Mouse (Mus musculus) heart, postnatal 0 days (tissue): ENCODE results near the gene Gfral. TPM values are rescaled to one million over a fixed set of nuclear protein-coding genes. Genes with fewer than 3 reads are reported as not detected.
A peak's percentile ranks its signal among the peaks of the same experiment; 100 is the strongest.

Source experiments
- ATAC-seq: fragments of 200-750 bp; cut with Nextera tagmentation; 2 replicates; pipeline ENCODE4 v1.8.0; 2017; ENCODE audit warnings: low read depth, moderate number of reproducible peaks, moderate library complexity; ENCODE audit not compliant: insufficient read depth
- DNase-seq: peaks from one replicate; pipeline ENCODE4 v3.0.0-alpha.2; 2016; ENCODE audit warnings: low spot score
- H3K27ac ChIP-seq: fragments of 300-500 bp; sonication (generic); 2 replicates; pipeline ENCODE4 v1.5.1; 2014; ENCODE audit warnings: low read depth, mild to moderate bottlenecking
- H3K27me3 ChIP-seq: fragments of 300-500 bp; sonication (generic); 2 replicates; pipeline ENCODE4 v1.6.1; 2014; ENCODE audit warnings: low read length, mixed read lengths; ENCODE audit not compliant: control insufficient read depth, insufficient read depth
- H3K36me3 ChIP-seq: fragments of 300-500 bp; sonication (generic); replicated peaks from 2 replicates; pipeline ENCODE4 v1.6.1; 2014; ENCODE audit warnings: low read length, mixed read lengths; ENCODE audit not compliant: control insufficient read depth, insufficient read depth
- H3K4me1 ChIP-seq: fragments of 300-500 bp; sonication (generic); 2 replicates; pipeline ENCODE4 v1.6.1; 2014; ENCODE audit warnings: antibody characterized with exemption; ENCODE audit not compliant: control insufficient read depth, insufficient read depth
- H3K4me2 ChIP-seq: fragments of 300-500 bp; sonication (generic); 2 replicates; pipeline ENCODE4 v1.6.1; 2014; ENCODE audit warnings: low read depth, mild to moderate bottlenecking, low read length, moderate library complexity
- H3K4me3 ChIP-seq: fragments of 300-500 bp; sonication (generic); 2 replicates; pipeline ENCODE4 v1.5.1; 2014; ENCODE audit warnings: low read depth, low read length
- H3K9ac ChIP-seq: fragments of 300-500 bp; sonication (generic); replicated peaks from 2 replicates; pipeline ENCODE4 v1.6.1; 2014; ENCODE audit warnings: low read depth, low read length, mixed read lengths
- H3K9me3 ChIP-seq: fragments of 300-500 bp; sonication (generic); replicated peaks from 2 replicates; pipeline ENCODE4 v1.6.1; 2016; ENCODE audit warnings: low read length; ENCODE audit not compliant: control insufficient read depth
- CTCF ChIP-seq: IDR thresholded peaks from 2 replicates; pipeline ENCODE4 v1.5.1; 2016; ENCODE audit warnings: antibody characterized with exemption, control low read depth, low read depth
- EP300 ChIP-seq: IDR thresholded peaks from 2 replicates; pipeline ENCODE4 v1.6.1; 2016; ENCODE audit warnings: antibody characterized with exemption, low read depth
- WGBS: fragments of 180-500 bp; shearing (Covaris S2); extraction: QIAGEN DNeasy Blood & Tissue Kit; methylation state at CpG from one replicate; pipeline ENCODE4 v1.1.7; 2014; 5-methylcytosine and 5-hydroxymethylcytosine counted together
- polyA plus RNA-seq: library from polyadenylated mRNA; unstranded; fragments of >200 nt; fragmentation: Nextera tagmentation; extraction: Ambion mirVana; gene quantifications from 2 replicates; pipeline ENCODE4 v1.2.1, GENCODE M21; 2015
- total RNA-seq: library from RNA; depleted of rRNA; stranded (reverse); fragments of >200 nt; gene quantifications from 2 replicates; pipeline ENCODE4 v1.2.3, GENCODE M21; 2014; ENCODE audit warnings: low replicate concordance

The Gfral gene
- total and polyA plus RNA-seq, 2 experiments from 2014 or later = not detected

DNA sequence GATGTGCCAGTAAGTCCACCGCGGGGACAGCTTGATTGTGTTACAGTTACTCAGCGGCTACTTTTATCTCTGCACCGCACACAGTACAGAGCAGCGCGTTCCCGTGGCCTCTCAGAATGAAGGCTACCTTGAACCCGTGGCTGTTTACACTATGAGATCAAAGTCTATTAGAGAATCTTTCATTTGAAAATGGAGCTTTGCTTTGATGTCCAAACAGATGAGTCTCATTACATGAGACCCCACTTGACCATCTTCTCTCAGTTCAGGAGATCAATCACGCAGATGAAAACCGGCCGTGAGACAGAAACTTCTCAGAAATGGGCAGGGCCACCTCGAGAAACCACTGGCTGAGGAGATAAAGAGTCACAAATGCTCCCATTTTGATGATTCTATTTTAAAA lies 23.8 kb upstream of the Gfral start:
- Histone ChIP-seq H3K4me2 (peak overlapping the region; percentile 85), H3K36me3 (no peaks in the 10 kb centered on the region), H3K27me3 (no peaks in the 10 kb centered on the region), H3K9me3 (no peaks in the 10 kb centered on the region), H3K4me1 (no peaks in the 10 kb centered on the region), H3K9ac (no peak overlapping the region), H3K4me3 (peak overlapping the region; percentile 49), H3K27ac (no peak overlapping the region)
- 25% methylated on average over 12 of the region's 12 CpGs for WGBS
- TF ChIP-seq EP300 = no peak
- TF ChIP-seq CTCF = no peak
- ATAC-seq (no peak), DNase-seq (no peak)

DNA sequence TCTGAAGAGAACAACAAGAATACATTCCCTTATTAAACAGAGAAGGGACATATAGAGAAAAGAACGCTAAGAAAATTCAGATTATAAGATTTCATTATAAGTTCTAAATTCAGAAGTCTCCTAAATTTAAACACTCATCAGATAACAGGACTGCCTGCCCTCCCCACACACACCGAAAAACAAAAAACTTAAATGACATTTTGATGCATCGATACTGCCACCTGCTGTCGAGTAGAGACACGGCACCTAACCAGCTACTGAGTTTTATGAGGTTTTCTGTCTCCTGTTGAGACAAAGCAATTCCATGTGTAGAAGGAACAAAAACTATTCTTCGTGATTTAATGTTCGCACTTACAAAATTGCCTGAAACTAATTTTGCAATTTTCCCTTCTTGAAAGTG lies 23.2 kb upstream of the Gfral start:
- H3K4me1 ChIP-seq = no peaks in the 10 kb centered on the region
- TF ChIP-seq EP300 (no peak), CTCF (peak; percentile 77)
- no peaks in the 10 kb centered on the region for H3K27me3 ChIP-seq
- no peak overlapping the region for H3K27ac ChIP-seq
- H3K4me3 ChIP-seq = peak overlapping the region; percentile 49
- 1% methylated on average over 7 of the region's 7 CpGs for WGBS
- peak overlapping the region; percentile 85 for H3K4me2 ChIP-seq
- DNase-seq = peak; percentile 52
- ATAC-seq = 0 out of 2 replicates have a peak, but pooled peaks have one; percentile 36
- H3K36me3 ChIP-seq = no peaks in the 10 kb centered on the region
- H3K9ac ChIP-seq = peak overlapping the region; percentile 41; the same call in 1 of the 2 replicates
- H3K9me3 ChIP-seq = no peaks in the 10 kb centered on the region

DNA sequence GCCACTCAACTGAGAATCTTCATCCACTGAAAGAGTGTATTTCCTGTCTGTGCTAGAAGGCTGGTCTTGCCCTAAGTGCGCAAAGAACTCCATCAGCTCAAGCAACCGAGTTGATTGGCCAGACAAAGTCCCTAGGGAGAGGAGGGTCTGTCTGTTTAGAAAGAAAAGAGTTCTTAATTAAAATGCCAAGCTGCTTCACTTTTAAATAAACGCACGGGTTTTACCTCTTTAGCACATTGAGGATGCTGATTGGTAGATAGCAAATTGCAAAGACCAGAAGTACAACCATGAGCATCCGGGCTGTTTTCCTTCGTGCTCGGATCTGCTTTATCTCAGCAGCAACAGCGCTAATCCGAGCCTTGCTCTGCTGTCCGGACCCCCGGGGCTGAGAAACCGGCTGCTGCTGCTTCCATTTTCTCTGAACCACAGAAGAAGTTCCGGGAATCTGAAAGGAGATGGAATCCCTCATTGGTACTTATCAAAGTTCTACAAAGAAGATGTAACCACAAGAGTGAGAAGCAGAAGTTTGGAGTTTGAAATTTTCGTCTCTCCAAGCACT lies 22.6 kb upstream of the Gfral start:
- peak; percentile 8 for DNase-seq
- H3K27me3 ChIP-seq = no peaks in the 10 kb centered on the region
- peak overlapping the region; percentile 49 for H3K4me3 ChIP-seq
- no peaks in the 10 kb centered on the region for H3K4me1 ChIP-seq
- H3K36me3 ChIP-seq = no peaks in the 10 kb centered on the region
- ATAC-seq = no peak
- no peak for TF ChIP-seq EP300
- no peak for TF ChIP-seq CTCF
- peak overlapping the region; percentile 85 for H3K4me2 ChIP-seq
- H3K9me3 ChIP-seq = no peaks in the 10 kb centered on the region
- H3K9ac ChIP-seq = peak overlapping the region; percentile 41
- 3% methylated on average over 14 of the region's 14 CpGs for WGBS
- H3K27ac ChIP-seq = peak overlapping the region; percentile 3; the same call in 1 of the 2 replicates

- Histone ChIP-seq H3K9me3 (no peaks in the 10 kb centered on the region), H3K4me3 (no peak overlapping the region), H3K27me3 (no peaks in the 10 kb centered on the region), H3K4me1 (no peaks in the 10 kb centered on the region), H3K4me2 (no peak overlapping the region), H3K9ac (no peak overlapping the region), H3K36me3 (no peaks in the 10 kb centered on the region), H3K27ac (no peak overlapping the region)
- ATAC-seq = no peak
- 73% methylated on average over 7 of the region's 7 CpGs for WGBS
- TF ChIP-seq EP300 = no peak
- TF ChIP-seq CTCF = no peak
- DNase-seq = no peak
Measured at GRCm38 (mm10) chr9:76234899-76235298, 21.4 kb upstream of the Gfral start.

GRCm38 (mm10) chr9:76230400-76230799 lies 16.9 kb upstream of the Gfral start:
- no peak overlapping the region for H3K4me2 ChIP-seq
- H3K27ac ChIP-seq = no peak overlapping the region
- no peak overlapping the region for H3K9ac ChIP-seq
- no peaks in the 10 kb centered on the region for H3K4me1 ChIP-seq
- H3K27me3 ChIP-seq = no peaks in the 10 kb centered on the region
- TF ChIP-seq CTCF = no peak
- no peak for TF ChIP-seq EP300
- H3K9me3 ChIP-seq = no peaks in the 10 kb centered on the region
- H3K36me3 ChIP-seq = no peaks in the 10 kb centered on the region
- DNase-seq (no peak), ATAC-seq (no peak)
- no peak overlapping the region for H3K4me3 ChIP-seq
- WGBS = 55% methylated on average over 11 of the region's 11 CpGs
